Mouse (Mus musculus): Measurements from ENCODE around the gene Clstn2. TPM values are rescaled to one million over a fixed set of nuclear protein-coding genes. Genes with fewer than 3 reads are reported as not detected.

Gene Clstn2
- total RNA-seq, 2 experiments from 2014 or later = 99.9 to 101 TPM

DNA sequence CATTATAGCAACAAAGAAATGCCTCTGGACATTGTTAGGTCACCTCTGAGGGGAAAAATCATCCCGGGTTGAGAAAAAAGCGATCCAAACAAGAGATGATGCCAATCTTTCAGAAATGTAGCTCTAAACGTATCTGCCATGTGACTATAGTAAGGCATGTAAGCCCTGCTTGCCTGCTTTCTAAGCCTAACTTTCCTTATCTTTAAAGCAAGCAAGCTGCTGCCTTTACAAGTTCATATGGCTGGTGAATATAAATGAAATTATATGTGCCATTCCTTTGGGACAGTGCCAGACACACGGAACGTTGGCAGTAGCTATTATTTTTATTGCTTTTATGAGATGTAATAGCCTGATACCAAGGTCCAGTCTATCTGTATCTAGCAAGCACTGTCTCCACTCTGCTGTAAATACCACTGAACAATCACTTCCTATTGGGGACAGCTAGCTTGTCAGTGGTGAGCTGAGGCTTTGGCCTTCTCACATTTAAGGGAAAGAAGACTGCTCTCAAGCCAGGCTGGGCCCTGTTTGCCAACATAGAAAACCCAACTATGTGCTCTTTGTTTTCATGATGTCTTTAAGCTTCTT, 252.9 kb downstream of the Clstn2 start:
- intact Hi-C loops (cut with DNase I) = no loop called here
- no peak for DNase-seq

DNA sequence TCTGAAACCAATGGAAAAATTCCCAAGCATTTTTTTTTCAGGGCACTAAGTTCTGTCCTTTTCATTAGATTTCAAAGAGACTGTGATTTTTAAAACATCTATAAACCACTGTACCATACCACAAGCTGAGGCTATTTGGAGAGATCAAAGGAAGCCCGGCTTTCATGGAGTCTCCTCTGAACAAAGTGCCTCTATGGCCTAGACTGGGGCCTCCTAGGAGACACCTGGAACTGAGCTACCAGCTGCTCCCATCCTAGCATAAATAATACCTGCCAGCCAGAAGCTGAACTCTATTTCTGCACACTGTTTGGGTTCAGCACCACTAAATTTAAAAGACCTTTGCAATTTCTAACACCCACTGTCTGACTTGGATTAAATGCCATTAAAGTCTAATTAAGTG, 257.2 kb downstream of the Clstn2 start:
- DNase-seq = no peak
- intact Hi-C loops (cut with DNase I) = no loop called here

DNA sequence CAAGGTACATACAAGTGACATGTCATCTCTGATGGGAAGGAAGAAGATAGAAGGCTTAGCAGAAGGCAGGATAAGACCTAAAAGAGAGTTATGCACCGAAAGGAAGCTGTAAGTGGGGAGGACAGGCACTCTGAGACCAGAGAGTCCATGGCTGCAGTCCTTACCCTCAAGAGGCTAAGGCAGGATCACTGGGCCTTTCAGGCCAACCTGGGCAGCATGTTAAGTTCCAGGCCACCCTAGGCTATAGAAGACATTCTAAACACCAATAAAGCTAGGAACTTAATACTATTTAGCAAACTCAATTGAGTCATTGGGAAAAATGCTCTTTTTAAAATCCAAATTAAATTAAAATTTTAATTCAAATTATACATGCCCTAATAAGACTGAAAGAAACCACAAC, 258.0 kb downstream of the Clstn2 start:
- intact Hi-C loops (cut with DNase I) = no loop called here
- DNase-seq = no peak

DNA sequence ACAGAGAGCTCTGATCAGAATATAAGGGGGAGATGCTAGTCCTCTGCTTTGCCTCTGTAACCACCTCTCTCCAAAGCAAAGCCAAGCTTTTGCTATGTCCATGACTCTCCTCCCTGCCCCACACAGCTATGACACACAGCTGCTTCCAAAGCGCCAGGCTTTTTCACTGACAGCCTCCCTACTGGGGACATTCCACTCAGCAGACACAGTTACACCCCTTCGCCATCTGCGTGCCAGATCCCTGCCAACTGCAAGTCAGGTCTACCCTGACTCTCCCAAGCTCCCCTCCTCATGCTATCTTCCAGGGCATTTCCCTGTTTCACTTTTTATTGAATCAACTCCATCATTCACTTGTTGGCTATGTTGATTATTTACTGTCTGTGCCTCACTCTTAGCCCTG, 259.1 kb downstream of the Clstn2 start:
- intact Hi-C loops (cut with DNase I) = no loop called here
- peak; percentile 61 for DNase-seq

DNA sequence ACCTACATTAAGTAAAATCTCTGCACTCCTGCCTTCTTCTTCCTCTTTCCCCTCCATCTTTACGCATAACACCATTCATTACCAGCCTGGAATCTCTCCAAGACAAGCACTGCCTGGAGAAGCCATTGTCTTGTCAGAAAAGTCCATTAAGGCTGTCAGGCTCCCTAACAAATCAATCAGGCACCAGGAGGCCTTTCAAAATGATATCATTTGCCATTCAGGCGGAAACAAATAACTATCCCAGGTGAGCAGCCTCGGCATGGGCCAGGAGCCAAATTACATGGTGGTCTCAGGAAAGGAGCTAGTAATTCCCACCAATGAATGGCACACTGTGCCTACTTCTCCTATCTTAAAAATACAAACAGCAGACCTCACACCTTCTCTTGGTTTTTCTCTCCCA, 260.6 kb downstream of the Clstn2 start:
- DNase-seq = peak; percentile 13
- intact Hi-C loops (cut with DNase I) = no loop called here

DNA sequence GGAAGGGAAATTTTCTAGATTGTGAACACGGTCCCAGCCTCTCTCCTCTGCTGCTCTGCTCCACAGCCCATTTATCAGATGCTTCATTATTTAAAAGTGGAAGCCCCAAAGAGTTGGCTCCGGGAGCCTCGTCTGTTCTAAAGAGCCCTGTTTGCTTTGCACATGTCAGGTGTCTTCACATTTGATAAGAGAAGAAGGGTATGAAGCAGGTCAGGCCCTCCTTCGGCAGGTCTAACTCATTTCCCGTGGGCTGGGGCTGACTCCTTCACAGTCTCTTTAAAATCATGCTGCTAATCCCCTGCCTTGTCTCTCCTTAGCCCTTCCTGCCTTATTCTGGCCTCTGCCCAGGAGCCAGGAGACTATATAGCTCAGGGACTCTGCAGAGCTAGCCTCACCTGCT, 263.6 kb downstream of the Clstn2 start:
- DNase-seq = no peak
- intact Hi-C loops (cut with DNase I) = no loop called here

DNA sequence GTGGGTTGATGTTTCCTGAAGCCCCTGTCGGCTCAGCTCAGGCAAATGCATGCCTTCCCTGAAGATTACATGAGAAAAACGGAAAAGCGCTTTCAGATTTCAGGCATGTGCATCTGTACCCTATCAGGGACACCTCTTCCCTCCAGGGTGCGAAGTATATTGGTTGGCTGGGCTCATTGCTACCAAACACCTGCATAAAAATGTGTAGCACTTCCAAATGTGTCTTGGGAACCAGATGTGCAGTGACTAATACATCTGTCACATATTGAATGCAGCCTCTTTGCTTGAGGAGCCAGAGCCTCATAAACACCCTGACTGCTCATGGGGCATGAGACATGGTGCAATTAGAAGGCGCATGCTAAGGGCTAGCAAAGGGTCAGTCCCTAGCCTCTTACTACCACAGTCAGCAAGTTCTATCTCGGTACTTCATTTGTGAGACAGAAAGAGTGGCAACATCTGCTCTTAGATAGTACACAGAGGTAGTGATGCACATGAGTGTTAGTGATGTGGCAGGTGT, 267.7 kb downstream of the Clstn2 start:
- no peak for DNase-seq
- intact Hi-C loops (cut with DNase I) = no loop called here

DNA sequence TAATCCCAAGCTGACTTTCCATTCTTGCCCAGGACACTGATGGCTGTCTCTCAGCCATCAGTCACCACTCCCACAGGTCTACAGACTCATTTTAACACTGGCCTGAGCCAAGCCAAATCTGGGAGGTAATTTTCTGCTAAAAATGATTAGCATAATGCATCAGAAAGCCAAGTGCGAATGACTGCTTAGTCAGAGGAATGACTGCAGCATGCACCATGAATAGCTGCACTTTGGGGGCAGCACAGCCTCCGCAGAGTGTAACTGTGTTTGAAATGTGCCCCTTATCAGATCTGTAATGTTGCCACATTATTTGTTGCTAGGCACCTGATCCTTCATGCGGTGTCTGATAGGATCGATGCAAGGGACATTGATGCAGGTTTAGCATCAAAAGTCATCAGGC, 269.9 kb downstream of the Clstn2 start:
- DNase-seq = no peak

DNA sequence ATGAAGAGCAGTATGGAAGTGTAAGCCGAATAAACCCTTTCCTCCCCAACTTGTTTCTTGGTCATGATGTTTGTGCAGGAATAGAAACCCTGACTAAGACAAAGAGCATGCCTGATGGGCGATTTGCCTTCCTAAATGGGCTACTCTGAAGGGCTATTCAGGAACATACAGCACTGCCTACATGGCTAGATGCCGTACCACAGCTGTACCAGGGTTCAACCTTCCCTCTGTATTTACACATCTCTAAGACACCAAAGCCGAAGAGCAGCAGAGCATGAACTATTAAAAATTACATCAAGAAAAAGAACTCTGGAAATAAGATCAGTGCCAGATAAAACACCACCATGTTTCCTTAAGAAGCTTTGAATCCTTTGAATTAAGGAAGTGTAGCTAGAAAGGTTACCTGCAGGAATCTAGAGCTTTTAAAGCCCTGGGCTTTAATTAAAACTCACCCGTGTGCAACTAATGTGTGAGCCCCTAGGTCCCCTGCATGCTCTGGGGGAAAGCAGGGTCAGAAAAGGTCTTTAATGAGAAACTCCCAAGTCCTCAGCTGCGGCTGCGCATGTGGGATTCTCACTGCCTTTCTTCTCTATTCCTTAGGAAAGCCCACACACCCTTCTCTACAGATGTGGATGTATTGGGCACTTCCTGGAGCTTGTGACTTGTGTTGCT, 277.2 kb downstream of the Clstn2 start:
- DNase-seq = no peak
- intact Hi-C loops (cut with DNase I) = no loop called here

More for the DNA sequence above, 269.9 kb downstream of the Clstn2 start:
- intact Hi-C loops (cut with DNase I) = no loop called here

DNA sequence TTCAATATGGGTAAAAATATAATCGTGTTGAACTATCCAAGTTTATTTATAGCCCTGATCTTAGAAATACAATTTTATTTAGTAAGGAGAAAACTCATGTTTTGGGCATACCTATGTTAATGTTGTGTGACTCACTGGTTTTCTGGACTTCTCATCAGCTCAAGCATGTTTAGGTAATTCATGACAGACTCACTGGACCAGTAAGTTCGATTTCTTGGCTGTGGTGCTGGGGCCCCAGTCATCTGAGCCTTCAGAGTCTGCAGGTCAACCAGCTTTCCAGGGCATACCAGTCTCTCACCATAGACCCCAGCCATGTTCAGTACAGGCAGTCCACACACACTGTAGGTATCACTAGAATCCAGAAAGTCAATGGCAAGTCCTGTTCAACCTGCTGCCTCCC, 279.3 kb downstream of the Clstn2 start:
- no peak for DNase-seq
- intact Hi-C loops (cut with DNase I) = no loop called here

DNA sequence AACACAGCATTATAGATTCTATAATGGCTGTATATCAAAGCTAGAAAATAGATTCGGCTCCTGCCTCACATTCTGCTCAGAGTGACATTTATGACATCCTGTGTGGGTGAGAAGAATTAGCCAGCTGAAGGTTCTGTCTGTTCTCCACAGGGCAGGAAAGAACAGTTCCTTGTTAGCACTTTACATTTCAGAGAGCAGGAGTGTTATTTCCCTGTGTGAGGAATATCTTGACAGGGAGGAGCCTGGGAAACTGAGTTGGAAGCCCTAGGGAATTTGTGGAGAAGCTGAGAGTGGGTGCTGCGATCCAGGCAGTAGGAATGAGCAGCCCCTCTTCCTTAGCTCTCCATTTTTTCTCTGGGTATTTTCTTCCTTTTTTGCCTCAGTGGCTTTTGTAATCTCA, 286.4 kb downstream of the Clstn2 start:
- intact Hi-C loops (cut with DNase I) = no loop called here
- DNase-seq = no peak

DNA sequence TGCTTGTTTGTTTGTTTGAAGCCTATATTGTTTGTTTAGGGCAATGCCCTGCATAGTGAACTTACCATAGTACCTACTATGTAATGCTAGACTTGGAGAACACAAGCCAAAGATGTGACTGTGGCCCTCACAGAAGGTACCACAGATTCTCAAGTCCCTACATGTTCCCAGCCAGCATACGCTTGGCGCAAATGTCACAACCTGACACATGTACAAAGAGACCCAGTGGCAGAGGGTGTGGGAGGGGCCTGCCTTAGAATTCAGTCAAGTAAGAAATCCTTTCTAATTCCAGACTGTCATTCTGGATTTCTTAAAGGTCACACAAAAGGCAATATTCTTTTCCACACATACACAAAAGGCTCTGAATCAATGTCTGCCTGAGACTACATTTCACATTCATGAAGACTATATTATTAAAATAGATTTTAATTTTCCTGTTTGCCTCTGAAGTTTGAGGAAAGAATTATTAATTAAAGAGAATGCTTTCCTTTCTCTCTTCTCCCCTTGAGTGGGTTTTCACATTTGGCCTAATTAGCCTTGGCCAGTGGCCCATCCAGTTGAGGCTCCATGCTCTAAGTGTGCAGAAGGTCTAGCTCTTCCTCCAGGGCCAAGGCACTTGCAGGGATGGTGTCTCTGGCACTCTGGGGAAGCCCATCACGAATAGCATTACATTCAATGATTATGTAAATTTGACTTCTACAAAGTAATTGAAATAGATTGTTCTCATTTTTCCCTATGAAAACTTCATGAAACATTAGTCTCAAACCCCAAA, 305.1 kb downstream of the Clstn2 start:
- intact Hi-C loops (cut with DNase I) = no loop called here
- DNase-seq = peak; percentile 22

DNA sequence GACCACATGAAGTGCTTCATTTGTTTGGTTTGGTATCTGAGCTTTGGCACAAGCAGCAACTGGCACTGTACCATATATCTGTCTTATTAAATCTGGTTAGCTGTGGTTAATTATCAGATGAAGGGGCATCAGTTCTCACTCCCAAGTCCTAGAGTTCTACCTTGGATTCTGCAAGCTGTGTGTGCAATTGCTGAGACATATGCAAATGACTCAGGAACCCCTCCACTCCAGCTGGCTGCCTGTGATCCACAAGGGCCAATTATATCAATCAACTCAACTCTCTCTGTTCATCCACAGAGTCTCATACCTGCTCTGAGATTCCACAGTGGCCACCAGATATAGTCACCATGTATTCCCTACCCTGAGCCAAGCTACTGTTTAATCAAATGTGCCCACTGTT, 315.3 kb downstream of the Clstn2 start:
- peak; percentile 13 for DNase-seq

DNA sequence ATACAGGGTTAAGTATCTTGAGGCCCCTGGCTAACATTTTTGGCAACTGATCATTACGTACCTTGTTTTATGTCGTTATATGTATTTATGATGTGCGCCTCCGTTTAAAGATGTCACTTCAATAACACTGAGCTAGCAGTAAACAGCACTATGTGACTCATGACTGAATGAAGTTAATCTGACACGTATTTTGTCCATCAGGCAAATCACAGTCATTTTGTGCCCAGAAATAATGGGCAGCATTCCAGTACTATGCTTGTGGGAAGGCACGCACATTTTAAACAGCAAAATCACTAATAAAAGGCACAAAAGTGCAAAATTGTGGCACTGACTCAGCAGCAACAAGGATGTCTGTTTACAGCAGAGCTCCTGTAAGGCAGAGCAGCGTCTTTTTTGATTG, 316.0 kb downstream of the Clstn2 start:
- intact Hi-C loops (cut with DNase I) = no loop called here
- no peak for DNase-seq

More for the DNA sequence above, 315.3 kb downstream of the Clstn2 start:
- intact Hi-C loops (cut with DNase I) = no loop called here

DNA sequence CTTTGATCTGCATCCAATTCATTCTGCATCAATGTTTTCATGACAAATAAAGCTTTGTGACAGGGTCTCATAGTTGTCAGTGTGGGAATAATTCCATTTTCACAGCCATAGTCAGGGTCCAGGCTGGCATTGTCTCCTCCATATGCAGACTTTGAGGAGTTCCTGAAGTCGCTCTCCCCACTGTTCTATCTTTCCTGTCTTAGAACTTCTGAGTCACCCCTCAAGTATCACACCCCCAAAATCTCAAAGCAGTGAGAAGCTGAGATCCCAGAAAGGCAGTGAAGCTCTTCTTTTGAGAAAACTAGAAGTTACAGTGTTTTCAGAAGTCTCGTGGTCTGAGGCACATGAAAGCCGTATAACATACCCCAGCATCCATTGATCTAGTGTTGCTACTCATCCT, 320.1 kb downstream of the Clstn2 start:
- intact Hi-C loops (cut with DNase I) = no loop called here
- DNase-seq = no peak

DNA sequence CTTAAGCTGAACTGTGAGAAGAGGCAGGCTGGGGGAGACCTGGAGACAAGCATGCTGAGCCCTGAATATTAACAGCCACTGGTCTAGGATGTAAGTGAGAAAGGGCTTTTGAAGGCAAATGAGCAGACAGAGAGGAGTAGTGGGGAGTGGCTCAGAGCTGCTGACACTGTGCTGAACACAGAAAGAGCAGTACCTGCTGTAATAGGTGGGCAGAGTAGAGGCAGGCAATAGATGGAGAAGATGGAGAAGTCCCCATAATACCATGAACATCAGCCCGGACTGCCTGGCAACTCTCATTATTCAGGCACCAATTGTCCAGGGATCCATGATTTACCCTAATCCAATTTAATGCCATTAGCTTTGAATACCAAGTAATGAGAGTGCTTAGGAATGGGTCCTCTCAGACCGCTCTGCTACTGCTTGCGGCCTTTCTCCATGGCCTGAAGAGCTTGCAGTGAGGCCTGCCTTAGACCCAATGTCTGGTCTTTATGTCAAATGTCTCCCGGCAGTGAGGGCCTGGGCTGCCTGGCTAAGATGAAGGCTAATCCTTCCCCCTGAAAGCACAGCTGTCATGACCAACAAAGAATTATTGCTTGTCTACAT, 329.0 kb downstream of the Clstn2 start:
- no peak for DNase-seq
- intact Hi-C loops (cut with DNase I) = no loop called here

DNA sequence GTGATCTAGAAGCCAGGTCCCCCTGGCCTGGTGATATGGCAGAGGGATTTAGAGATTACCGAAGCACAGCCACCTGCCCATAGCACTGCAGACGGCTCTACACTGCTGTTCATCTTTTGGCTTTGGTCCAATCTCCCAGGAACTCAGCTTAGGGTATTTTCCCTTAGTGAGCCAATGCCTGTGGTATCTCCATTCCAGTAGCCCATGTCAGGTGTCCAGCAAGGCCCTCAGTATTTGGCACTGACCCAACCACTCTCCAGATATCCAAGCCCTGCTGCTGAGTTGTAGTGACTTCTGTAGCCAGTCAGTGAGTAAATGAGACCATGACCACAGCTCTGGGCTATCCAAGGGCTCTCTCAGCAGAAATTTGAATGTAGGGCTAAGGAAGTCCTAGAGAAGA, 330.0 kb downstream of the Clstn2 start:
- intact Hi-C loops (cut with DNase I) = no loop called here
- peak; percentile 17 for DNase-seq

DNA sequence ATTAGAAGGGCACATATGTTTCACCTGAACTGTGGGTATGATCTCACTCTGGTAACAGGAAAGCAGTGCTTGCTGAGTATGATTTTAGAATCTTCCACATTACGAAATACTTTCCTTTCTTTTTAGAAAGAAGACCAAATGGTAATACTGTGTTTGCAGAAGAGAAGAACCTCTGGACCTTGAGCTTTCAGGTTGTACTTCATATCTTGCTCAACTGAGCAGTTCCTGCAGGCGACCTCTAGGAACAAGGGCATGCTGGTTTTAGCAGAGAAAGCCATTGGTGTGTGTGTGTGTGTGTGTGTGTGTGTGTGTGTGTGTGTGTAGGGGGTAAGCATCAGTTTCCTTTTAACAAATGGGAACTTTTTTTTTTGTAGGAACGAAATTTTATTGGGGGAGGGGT, 333.0 kb downstream of the Clstn2 start:
- no peak for DNase-seq
- intact Hi-C loops (cut with DNase I) = no loop called here

DNA sequence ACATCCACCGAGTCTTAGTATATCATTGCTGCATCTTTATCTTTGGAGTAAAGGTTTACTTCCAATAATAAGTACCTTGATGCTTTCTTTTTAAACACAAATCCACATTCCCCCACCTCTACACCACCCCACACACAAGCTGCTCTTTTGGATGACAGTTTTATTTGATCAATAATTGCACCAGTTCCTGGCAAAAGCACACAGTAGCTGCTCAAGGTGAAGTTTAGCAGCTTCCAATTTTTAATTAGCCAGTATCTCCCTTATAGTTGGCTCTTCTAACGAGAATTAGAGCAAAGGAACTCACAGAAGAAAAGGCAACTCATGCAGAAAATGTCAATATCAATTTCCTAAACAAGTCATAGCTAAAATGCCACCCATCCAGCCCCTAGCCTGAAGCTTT, 334.0 kb downstream of the Clstn2 start:
- intact Hi-C loops (cut with DNase I) = no loop called here
- no peak for DNase-seq

DNA sequence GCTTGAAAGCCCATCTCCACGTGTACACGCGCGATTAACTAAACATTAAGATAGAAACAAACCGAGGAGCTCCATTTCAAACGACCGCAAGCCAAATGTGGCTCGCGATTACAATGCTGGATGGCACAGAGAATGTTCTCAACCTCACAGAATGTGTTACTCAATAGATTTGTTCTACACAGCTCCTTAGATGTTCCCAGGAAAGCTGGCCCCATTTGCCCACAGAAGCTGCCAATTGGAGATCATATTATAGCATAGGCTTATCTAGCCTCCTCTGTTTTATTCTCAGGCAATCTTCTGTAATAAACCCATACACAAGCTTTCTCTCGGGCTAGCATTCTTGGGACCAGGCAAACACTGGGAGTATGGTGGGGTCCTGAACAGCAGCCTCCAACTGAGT, 334.9 kb downstream of the Clstn2 start:
- intact Hi-C loops (cut with DNase I) = no loop called here
- no peak for DNase-seq

DNA sequence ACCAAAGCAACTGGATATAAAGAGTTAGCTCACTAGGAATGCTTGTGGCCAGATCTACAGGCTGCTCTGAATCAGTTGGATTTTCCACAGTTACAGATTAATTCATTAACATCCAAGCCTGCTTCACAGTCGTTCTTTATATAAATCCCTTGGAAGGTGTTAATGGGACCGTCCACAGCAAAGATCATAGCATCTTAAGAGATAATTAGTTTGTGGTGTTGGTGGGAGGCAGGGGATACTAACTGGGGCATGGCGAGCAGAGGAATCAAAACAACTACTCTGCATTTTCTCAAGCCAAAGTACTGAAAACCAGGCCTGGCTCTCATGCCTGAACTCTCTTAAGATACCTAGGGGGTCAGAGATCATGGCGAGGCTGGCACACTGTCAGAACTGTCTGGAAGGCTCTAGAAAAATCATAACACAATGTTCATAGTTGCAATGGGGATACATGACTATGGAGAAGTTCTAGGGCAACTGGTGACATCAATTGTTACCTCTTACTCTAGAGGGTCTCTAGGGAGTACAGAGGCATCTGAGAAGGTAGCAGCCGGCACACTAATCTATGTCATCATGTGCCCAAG, 336.2 kb downstream of the Clstn2 start:
- intact Hi-C loops (cut with DNase I) = no loop called here
- no peak for DNase-seq

Measured in left cerebral cortex, postnatal 4 days (tissue).